Mouse (Mus musculus): ENCODE measurements around the gene Smc5. TPM values are rescaled to one million over a fixed set of nuclear protein-coding genes. Genes with fewer than 3 reads are reported as not detected.
A peak's percentile ranks its signal among the peaks of the same experiment; 100 is the strongest.

Smc5 gene
- total RNA-seq, 2 experiments from 2014 or later: 34.3 to 52.2 TPM

- no peak for ATAC-seq (replicated peaks; ENCODE audit: poor library complexity)
These were observed 82.2 kb downstream of the Smc5 start for GRCm38 (mm10) chr19:23191486-23191885.

DNA sequence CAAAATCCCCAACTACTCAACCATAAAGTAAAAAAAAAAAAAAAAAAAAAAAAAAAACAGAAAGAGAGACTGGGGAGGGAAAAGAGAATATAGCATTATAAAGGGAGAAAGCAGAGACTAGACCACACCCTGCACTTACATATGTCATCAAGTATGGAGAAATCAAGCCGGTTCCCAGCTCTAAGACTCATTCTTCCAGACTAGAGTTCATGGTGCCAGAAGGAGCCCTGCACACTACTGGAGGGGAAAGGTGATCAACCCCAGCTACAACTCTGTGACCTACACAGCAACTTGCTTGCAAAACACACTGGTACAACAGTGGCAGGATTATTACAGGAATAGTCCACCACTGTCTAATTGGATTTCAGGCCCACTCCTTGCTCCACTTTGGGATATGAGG is 84.0 kb downstream of the Smc5 start:
- no peak for ATAC-seq (replicated peaks; ENCODE audit: poor library complexity)

DNA sequence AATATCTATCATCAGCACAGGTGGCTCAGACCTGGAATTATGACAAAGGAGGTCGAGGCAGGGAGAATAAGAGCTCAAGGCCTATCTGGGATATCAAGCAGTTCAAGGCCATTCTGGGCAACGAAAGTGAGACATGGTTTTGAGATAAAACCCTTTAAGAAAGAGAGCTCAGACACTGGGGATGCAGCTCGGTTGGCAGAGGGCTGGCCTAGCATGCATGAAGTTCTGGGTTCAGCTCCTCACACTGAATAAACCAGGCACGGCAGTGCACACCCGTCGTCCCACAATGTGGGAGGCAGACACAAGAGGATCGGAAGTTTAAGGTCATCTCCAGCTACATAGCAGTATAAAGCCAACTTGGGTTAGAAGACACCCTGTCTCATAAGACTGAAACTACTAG is 84.7 kb downstream of the Smc5 start:
- no peak for ATAC-seq (replicated peaks; ENCODE audit: poor library complexity)

GRCm38 (mm10) chr19:23187732-23188131 is 86.0 kb downstream of the Smc5 start:
- no peak for ATAC-seq (replicated peaks; ENCODE audit: poor library complexity)

DNA sequence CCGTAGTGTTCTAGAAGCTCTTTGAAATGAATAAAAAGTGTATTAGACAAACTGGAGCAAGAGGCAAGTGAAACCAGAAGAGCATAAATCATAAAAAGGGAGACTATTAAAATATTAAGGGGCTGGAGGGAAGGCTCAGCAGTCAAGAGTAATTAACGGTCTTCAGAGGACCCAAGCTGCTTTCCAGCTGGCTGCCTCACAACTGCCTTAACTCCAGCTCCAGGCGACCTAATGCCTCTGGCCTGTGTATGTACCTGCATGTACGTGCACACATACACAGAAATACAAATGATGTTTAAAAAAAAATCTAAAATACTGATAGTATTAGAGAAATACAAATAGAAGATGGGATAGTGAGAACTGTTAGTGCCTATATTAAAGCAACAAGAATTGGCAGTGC is 89.6 kb downstream of the Smc5 start:
- ATAC-seq (replicated peaks; ENCODE audit: poor library complexity): no peak

GRCm38 (mm10) chr19:23183493-23183892 is 90.2 kb downstream of the Smc5 start:
- no peak for ATAC-seq (replicated peaks; ENCODE audit: poor library complexity)

- no peak for ATAC-seq (replicated peaks; ENCODE audit: poor library complexity)
These were observed 95.2 kb downstream of the Smc5 start for GRCm38 (mm10) chr19:23178533-23178932.

GRCm38 (mm10) chr19:23175511-23175910 is 98.2 kb downstream of the Smc5 start:
- ATAC-seq (replicated peaks; ENCODE audit: poor library complexity): no peak

DNA sequence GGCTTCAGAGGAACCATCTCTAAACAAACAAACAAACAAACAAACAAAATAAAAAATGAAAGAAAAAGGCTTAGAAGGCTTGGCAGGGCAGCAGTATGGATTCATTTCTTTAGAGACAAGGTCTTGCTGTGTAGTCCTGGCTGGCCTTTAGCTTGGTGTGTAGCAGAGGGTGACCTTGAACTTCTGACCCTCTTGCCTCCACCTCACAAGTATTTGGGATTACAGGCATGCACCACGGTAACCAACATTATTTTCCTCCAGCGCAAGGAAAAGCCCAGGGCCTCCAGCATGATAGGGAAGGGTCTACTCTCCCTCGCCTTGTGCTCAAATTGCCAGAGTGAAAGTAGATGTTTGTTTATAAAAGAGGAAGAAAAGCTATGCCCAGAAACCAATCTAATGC is 98.6 kb downstream of the Smc5 start:
- ATAC-seq (replicated peaks; ENCODE audit: poor library complexity): no peak

GRCm38 (mm10) chr19:23171136-23171535 is 102.6 kb downstream of the Smc5 start:
- no peak for ATAC-seq (replicated peaks; ENCODE audit: poor library complexity)

- ATAC-seq (replicated peaks; ENCODE audit: poor library complexity): no peak
These were observed 103.2 kb downstream of the Smc5 start for GRCm38 (mm10) chr19:23170476-23170875.

- peak; percentile 60 for ATAC-seq (replicated peaks; ENCODE audit: poor library complexity)
These were observed 104.0 kb downstream of the Smc5 start for GRCm38 (mm10) chr19:23169659-23170050.

DNA sequence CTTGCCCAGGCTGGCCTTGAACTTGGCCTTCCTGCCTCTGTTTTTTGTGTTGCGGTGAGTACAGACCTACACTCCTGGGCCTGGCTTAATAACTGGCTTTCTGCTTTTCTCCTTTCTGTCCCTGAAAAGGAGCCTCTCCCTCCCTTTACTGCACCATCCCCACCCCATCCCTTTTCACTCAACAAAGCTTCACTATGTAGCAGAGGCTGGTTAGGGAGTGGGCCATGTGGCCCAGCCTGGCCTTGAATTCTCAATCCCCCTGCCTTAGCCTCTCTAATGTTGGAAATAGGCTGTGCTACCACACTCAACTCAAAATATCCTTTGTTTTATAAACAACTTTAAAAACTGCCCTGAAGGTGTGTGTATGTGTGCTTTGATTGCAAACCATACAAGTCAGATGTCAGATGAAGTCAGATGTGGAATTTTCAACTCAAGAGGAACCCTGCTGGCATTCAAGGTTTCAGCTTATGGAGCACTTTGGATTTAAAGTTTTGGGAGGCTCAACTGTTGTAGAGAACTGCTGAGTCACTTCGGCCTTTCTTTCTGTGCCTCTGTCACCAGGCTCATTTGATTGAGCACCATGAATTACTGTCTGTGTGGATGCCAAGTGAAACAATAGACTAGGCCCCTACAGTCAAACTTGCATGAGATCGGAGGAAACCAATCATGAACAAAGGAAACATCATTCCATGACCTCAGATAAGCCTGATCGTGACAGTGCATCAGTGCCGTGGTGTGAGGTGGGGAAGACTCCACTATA is 104.6 kb downstream of the Smc5 start:
- ATAC-seq (replicated peaks; ENCODE audit: poor library complexity): peak; percentile 14; the same call in 1 of the 2 replicates

DNA sequence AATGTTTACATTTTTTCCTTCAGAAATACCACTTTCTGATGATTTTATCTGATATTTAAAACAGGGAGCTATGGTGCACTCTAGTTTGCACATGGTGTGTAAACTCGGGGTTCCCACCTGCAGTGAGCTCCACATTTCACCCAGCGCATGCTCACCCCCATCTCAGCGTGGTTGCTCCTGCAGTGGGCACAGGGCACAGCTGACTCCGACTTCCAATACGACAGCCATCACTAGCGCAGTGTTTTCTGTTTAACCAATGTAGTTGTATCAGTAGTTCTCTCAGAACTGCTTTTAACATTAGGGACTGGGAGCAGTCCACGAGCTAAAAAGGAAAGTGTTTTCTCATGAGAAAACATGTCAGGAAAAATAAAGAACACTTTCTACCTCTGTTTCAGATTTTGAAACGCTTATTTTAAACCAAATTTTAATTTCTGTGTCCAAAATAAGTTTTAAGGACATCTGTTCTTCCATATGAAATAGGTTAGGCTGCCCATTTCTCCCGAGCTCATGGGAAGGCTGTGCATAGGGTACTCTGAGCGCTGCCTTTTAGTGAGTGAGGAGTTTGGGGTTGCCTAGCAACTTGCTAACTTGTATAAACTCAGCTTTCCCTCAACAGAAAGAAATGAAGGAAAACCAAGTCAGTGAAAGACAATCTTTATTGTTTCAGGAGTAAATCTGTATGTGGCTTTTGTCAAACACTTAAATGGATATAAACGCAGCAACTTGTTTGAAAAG is 107.0 kb downstream of the Smc5 start:
- no peak for ATAC-seq (replicated peaks; ENCODE audit: poor library complexity)

DNA sequence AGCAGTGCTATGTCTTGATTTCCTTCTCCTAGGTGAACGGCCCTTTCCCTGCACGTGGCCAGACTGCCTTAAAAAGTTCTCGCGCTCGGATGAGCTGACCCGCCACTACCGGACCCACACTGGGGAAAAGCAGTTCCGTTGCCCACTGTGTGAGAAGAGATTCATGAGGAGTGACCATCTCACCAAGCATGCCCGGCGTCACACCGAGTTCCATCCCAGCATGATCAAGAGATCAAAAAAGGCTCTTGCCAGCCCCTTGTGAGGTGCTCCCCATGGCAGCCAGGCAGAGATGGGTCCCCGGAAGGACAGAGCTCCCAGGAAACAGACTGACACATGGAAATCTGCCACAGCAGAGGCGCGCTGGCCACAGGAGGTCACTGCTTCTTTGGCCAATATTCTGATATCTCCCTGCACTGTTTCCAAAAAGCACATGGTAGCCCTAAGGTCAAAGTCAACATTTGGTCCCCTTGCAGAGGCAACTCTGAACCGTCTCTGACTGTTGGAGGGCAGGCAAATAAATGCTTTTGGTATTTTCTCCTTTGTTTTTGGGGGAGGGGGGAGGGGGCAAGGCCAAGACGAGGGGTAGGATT is 109.0 kb downstream of the Smc5 start:
- no peak for ATAC-seq (replicated peaks; ENCODE audit: poor library complexity)

GRCm38 (mm10) chr19:23163361-23163760 is 110.3 kb downstream of the Smc5 start:
- ATAC-seq (replicated peaks; ENCODE audit: poor library complexity): no peak

- no peak for ATAC-seq (replicated peaks; ENCODE audit: poor library complexity)
These were observed 110.8 kb downstream of the Smc5 start for GRCm38 (mm10) chr19:23162877-23163276.

DNA sequence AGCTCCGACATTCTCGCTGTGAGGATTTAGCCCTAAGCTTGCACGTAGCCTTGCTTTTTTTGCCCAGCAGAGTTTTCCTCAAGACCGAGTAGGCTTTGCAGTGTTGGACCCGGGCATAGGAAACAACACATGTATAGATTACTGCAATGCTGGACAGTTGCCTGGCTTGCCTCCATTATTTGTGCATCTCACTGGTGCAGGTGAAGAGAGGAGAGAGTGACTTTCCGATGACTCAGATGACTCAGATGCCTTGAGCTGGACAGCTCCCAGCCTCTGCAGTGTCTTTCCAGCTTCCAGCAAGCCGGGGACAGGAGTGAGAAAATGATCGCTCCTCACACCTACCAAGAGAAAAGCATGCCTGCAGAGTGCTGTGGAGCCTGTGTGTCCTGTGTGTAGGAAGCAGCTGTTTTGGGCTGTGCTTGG is 111.3 kb downstream of the Smc5 start:
- no peak for ATAC-seq (replicated peaks; ENCODE audit: poor library complexity)

- ATAC-seq (replicated peaks; ENCODE audit: poor library complexity): no peak
These were observed 113.8 kb downstream of the Smc5 start for GRCm38 (mm10) chr19:23159780-23160395.

Measured in megakaryocyte progenitor cell, adult 5-6 weeks (primary cell).